Mouse (Mus musculus) liver, embryonic 14.5 days (tissue): ENCODE results near the gene Ezr.

Source experiments
- CTCF ChIP-seq: IDR thresholded peaks from 2 replicates; pipeline ENCODE4 v1.5.1; 2016; ENCODE audit warnings: antibody characterized with exemption, low read depth, control low read depth
- EP300 ChIP-seq: IDR thresholded peaks from 2 replicates; pipeline ENCODE4 v1.6.1; 2016; ENCODE audit warnings: antibody characterized with exemption, low read depth

- no peak for TF ChIP-seq CTCF
- no peak for TF ChIP-seq EP300
Observed at GRCm38 (mm10) chr17:6789103-6789502, 6.5 kb upstream of the Ezr start.
